In the genomic region with DNA sequence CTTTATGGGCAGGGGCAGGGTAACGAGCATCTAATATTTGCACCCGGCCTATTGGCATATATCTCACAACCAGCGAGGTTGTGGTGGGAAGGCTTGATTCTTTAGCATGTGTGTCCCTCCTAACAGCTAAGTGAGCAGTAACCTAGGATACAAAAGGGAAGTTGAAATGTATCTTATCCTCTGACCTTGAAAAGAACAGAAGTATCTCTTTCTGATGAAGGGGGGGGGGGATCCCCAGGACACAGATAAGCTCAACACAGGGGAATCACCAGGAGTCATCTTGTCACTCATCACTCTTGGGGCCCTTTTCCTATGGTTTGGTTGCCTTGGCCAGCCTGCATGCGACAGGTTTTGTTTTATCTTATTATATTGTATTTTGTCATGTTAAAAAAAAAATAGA, we compare ENCODE assay signal across 29 mouse cellular contexts.
DNase-seq lines count a peak whose midpoint lies in the region; ATAC-seq lines count a peak whose summit lies in the region.
"Had no signal": no experiment of that assay in that cellular context is flagged by ENCODE, and none has a peak within 500 bp of the region (broad histone marks: within the 10 kb centered on the region; RNA-seq: fewer than 3 reads in every experiment).

No protein-coding gene starts in this region.

- no peaks in the 10 kb centered on the region for H3K4me1 ChIP-seq in forebrain, embryonic 14.5 days (ENCODE audit: control insufficient read depth, insufficient read depth, low read length)

- no peaks in the 10 kb centered on the region for H3K36me3 ChIP-seq in splenic B cell, adult 2 months (ENCODE audit: control insufficient read depth, insufficient read depth, low read length, poor library complexity, severe bottlenecking)
- no peaks in the 10 kb centered on the region for H3K36me3 ChIP-seq in forebrain, embryonic 14.5 days (ENCODE audit: control insufficient read depth, insufficient read depth, low read length)
- H3K36me3 ChIP-seq: embryonic facial prominence, embryonic 12.5 days; forebrain, embryonic 15.5 days; G1E; heart, embryonic 10.5 days; hindbrain, embryonic 13.5 days; neural tube, embryonic 15.5 days; stomach, embryonic 15.5 days had no signal

- DNase-seq in A20 (ENCODE audit: low read depth, low spot score) (peak; percentile 50), MEL-GATA-1-ER (ENCODE audit: extremely low read depth, low read depth) (peak; percentile 77)
- DNase-seq in CD4-positive helper T cell, adult 2 months (ENCODE audit: low read depth, low spot score), result peak; percentile 72
- DNase-seq in splenic B cell, adult 2 months (ENCODE audit: low read depth, low spot score), result peak; percentile 78
- DNase-seq in adrenal gland, adult (ENCODE audit: inconsistent age in 2 of 2, low spot score in 1 of 2), result no peak
- no peak for DNase-seq in forebrain, embryonic 14.5 days (ENCODE audit: low spot score)
- DNase-seq: adrenal gland, adult 2 months; adrenal gland, postnatal 36 days; cerebellum, adult 2 months; cerebellum, postnatal 25 days; embryo, embryonic 11 days; gastrocnemius, postnatal 25 days; heart, adult 11 months; heart, postnatal 4 days; kidney, adult 11 months; kidney, postnatal 25 days; left cerebral cortex, postnatal 4 days; lung, adult 2 months; lung, postnatal 10 days; midbrain, embryonic 14.5 days; right cerebral cortex, adult 18-20 months had no signal

- no peak overlapping the region for H3K4me2 ChIP-seq in forebrain, embryonic 14.5 days (ENCODE audit: low read length)
- H3K4me2 ChIP-seq: embryonic facial prominence, embryonic 12.5 days; forebrain, embryonic 15.5 days; hindbrain, embryonic 13.5 days; neural tube, embryonic 15.5 days; stomach, embryonic 15.5 days had no signal

- no peak overlapping the region for H3K9ac ChIP-seq in forebrain, embryonic 14.5 days (ENCODE audit: low read length)
- H3K9ac ChIP-seq: embryonic facial prominence, embryonic 12.5 days; forebrain, embryonic 15.5 days; hindbrain, embryonic 13.5 days; liver, embryonic 14.5 days; neural tube, embryonic 15.5 days; stomach, embryonic 15.5 days had no signal

- H3K4me3 ChIP-seq in forebrain, embryonic 14.5 days (ENCODE audit: low read depth, low read length), result no peak overlapping the region
- H3K4me3 ChIP-seq: embryonic facial prominence, embryonic 12.5 days; forebrain, embryonic 15.5 days; heart, embryonic 10.5 days; hindbrain, embryonic 13.5 days; neural tube, embryonic 15.5 days; stomach, embryonic 15.5 days had no signal

- H3K27me3 ChIP-seq in splenic B cell, adult 2 months (ENCODE audit: control insufficient read depth, insufficient read depth, low read length, poor library complexity, severe bottlenecking), result no peaks in the 10 kb centered on the region
- H3K27me3 ChIP-seq in forebrain, embryonic 14.5 days (replicated peaks; ENCODE audit: control insufficient read depth, insufficient read depth, low read length), result no peaks in the 10 kb centered on the region
- H3K27me3 ChIP-seq: embryonic facial prominence, embryonic 12.5 days; forebrain, embryonic 15.5 days; hindbrain, embryonic 13.5 days; neural tube, embryonic 15.5 days; stomach, embryonic 15.5 days had no signal

- H3K9me3 ChIP-seq in forebrain, embryonic 14.5 days (replicated peaks; ENCODE audit: control insufficient read depth, low read length), result no peaks in the 10 kb centered on the region
- H3K9me3 ChIP-seq: embryonic facial prominence, embryonic 12.5 days; forebrain, embryonic 15.5 days; G1E; heart, embryonic 10.5 days; hindbrain, embryonic 13.5 days; neural tube, embryonic 15.5 days; stomach, embryonic 15.5 days had no signal

- ATAC-seq in forebrain, embryonic 14.5 days, result no peak
- ATAC-seq: forebrain, embryonic 15.5 days had no signal

- no peak overlapping the region for H3K27ac ChIP-seq in forebrain, embryonic 14.5 days (ENCODE audit: low read depth, low read length)
- H3K27ac ChIP-seq: embryonic facial prominence, embryonic 12.5 days; forebrain, embryonic 15.5 days; heart, embryonic 10.5 days; hindbrain, embryonic 13.5 days; liver, embryonic 14.5 days; neural tube, embryonic 15.5 days; stomach, embryonic 15.5 days had no signal

- 82% methylated on average over 4 of the region's 4 CpGs for WGBS in forebrain, embryonic 14.5 days

Comparison
In these comparisons a context has a peak if more than half of its experiments do, and no peak if none do; other contexts are left out.
1. DNase-seq: peak in A20 (single experiment), CD4-positive helper T cell, adult 2 months (single experiment), MEL-GATA-1-ER (single experiment) and splenic B cell, adult 2 months (single experiment); none in adrenal gland, adult (0 of 2) and forebrain, embryonic 14.5 days (single experiment).